Mouse (Mus musculus): ENCODE data around the gene Dynll2.

GRCm38 (mm10) chr11:87999751-88000150, 12.4 kb upstream of the Dynll2 start:
- TF ChIP-seq POLR2A (IDR thresholded peaks at IDR 0.05; ENCODE audit: borderline replicate concordance, extremely low read depth, low read depth, low read length) (no peak), CTCF (IDR thresholded peaks at IDR 0.05; ENCODE audit: insufficient read depth, low read length) (0 out of 2 replicates have a peak, but pooled peaks have one; percentile 8)

Measured in lung, adult 2 months (tissue).